Mouse (Mus musculus): ENCODE results near the gene Bfsp1.
A peak's percentile ranks its signal among the peaks of the same experiment; 100 is the strongest.

The Bfsp1 gene

DNA sequence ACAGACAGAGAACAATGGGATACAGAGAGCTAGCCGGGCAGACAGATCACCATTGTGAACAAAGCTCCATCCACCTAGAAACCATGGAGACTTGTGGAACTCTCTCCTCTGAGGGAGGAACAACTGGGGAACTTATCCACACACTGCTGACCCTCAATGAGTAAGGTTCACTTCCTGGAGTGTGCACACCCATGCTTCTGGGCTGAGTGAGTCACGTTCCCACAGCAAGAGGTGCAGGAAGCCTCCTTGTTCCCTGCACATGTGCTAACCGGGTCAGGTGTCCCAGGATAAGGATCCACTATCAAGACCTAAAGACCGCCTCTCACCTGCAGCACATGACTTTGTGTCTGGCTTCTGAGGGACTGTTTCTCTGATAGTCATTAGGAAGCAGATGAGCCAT is 9.5 kb downstream of the Bfsp1 start:
- no peak for DNase-seq

DNA sequence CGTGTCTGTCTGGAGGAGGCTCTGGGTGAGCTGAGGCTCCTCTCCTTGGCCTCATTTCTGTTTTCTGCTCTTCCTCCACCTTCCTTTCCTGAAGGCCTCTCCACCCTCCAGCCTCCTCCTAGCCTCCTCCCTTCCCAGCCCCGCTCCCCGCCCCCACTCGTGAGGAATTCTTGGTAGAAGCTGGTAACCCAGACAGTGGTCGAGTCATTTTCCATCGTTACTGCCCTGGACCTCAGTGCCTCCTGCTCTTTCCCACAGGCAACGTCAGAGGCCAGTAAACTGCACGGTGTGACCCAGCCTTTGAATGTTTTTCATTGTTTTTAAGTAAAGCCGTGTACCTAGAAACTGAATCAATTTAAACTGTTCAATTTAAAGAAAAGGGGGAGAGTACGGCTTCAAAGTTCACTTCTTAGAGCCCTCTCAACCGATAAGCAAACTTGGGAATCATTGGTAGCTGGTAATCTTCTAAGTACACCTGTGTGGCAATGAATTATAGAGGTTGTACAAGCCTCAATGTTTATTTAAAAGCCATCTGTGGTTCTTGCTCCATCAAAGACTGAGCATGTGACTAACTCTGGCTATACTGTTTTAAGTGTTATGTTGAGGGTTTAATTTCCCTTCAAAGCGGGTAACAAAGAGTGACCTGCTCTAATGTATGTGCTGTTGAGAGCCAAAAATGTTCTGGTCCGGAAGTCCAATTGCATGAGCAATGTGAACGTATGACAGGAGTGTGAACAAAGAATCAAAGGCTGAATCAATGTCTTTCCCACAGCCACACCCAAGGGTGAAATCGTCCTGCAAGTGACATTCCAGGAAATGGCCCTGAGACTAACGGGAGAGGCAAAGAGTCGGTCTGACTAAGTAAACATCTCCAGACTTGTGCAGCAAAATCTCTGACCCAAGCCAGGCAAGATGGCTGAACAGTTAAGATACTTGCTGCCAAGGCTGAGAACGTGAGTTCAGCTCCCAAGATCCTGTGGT is 10.4 kb downstream of the Bfsp1 start:
- no peak for DNase-seq

DNA sequence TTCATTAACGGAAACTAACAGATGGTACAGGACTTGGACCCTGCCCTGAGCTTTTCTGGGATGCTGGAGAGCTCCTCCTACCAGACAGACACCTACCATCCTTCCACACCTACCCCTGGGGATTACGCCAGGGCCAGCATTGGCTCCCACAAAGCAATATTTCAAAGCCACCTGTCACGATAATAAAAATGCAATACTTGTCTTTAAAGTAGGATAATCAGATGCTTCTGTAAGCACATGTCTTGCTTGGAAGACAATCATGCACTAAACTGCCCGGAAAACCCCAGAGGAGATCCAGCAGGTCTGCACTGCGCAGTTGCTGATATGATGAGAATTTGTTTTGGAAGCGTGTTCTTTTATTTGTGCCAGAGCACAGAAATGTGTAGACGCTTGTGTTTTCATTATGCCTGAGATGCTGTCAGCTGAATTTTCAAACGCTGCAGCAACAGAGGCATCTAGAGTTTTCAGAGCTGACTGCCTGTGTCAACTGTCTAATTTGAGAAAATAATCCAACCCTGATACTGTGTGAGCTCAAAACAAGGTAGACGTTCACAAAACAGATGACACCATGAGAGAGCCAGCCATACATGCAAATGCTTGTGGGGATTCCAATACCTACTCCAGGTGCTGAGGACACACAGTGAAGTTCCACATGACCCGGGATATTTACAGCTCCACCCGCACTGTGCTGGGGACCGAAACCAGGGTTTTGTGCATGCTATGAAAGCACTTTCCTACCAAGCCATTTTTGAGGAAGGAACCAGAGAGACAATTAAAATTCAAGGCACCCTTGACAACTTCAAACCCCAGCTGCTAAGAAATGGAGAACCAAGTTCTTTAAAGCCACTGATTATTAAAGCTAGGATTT is 11.4 kb downstream of the Bfsp1 start:
- peak; percentile 11 for DNase-seq

DNA sequence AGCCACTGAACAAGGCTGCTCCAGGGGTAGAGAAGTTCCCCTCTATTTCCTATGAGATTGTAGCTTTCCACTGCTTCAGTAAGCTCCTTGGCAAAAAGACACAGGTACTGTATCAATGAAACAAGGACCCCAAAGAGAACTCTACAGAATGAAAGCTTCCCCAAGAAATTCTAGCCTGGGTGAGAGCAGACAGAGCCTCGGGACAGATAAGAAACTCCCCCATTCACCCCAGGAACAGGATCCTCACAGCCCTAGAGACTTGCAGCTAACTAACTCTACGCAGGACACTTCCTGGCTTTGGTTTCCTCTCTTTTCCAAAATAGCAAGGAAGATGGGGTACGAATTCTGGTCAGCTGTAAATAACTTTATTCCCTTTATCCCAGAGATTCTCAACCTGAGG is 15.7 kb downstream of the Bfsp1 start:
- no peak for DNase-seq

DNA sequence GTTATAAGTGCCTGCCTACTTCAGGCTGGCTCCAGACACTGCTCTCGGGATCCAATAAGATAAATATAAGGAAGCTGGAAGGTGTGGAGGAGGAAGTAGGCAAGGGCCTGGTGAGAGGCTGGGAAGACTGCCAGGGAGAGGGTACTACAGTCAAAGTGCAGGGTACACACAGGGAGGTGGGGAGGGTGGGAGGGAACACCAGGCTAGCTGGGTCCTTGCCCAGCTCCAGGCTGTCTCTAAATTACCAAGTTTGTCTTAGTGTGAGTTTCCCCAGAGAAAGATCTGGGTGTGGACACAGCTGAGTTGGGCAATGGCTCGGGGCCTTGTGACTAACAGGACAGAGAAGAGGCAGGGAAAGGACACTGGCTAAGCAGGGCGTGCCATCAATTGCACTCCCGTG is 16.2 kb downstream of the Bfsp1 start:
- no peak for DNase-seq

DNA sequence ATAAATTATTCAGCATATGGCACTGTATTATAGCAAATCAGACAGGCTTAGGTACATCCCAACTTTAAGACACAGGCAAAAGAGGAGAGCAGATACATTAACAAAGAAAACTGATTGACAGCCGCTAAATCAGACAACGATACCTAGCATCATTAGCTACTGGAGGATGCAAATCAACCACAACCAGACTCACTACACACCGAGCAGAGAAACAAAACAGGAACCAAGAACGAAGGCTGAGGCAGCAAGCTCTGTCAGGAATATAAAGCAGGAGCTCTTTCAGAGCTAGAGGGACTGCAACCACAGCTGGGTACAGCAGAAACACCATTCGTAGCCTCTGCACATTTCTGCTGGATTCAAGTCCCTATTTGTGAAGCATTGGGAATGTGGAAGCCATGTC is 18.2 kb downstream of the Bfsp1 start:
- no peak for DNase-seq

DNA sequence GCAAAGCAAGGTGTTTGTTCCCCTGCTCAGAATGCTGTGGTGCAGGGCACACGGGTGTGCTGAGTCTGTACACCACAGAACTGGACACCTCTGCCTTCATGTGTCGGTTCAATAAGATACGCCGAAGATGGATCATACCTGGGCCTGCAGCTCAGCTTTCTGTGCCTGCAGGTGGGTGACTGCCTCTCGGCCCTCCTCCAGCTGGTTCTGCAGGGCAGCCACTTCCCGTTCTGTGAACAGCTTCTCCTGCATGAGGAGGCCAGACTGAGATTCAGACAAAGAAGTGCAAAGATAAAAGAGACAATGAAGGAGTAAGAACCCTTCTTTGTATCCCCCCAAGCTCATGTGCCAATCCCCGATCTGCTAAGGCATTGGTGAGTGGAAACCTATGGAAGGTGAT is 21.4 kb downstream of the Bfsp1 start:
- DNase-seq, result no peak

DNA sequence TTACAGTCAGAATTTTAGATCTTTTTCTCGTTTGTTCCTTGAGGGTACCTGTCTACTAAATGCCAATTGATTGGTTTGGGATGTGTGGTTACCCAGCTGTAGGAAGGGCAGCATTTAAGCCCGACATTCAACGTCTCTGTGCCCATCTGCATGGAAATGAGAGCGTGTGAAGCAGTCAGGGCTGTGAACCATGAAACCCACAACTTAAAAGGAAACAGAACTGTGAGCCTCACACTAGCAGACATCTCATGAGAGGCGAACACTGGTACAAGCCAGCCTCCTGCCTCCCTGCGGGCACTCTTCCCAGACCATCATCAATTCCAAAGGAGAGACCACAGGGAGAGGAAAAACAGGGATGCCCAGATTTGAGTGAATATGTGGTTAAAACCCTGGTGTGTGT is 22.1 kb downstream of the Bfsp1 start:
- DNase-seq, result no peak

DNA sequence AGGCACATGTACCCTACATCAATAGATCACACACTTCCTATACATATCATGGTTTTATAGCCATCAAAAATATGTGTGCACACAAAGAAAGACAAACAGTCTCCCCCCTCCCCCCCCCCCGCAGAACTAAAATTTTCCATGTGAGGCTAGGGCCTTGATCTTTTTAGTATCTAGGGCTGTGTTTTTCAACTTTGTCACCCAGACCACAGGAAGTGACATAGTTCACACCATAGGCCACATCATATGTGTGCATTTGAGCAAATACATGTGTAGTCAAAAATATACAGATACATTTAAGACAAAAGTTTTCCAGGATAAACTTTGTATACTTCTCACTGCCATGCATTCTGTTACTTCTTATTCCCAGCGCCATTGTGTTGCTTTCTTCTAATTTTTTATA is 23.5 kb downstream of the Bfsp1 start:
- DNase-seq, result no peak

DNA sequence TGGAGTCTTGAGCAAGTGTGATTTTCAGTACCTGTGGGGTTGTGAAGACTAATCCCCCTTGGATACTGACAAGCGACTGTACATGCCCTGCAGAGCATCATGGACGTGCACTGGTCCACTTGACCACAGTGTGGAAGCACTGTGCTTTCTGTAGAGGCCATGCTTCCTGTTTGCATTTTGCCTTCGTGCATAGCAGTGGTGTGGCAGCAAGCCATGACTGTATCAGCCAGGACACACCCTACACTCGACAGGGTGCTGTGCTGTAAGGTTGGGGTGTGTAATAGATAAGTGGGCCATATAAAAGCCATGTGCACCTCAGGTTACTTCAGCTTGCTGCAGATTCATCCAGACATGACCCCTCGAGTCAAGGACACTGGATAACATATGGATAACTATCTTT is 24.3 kb downstream of the Bfsp1 start:
- no peak for DNase-seq

DNA sequence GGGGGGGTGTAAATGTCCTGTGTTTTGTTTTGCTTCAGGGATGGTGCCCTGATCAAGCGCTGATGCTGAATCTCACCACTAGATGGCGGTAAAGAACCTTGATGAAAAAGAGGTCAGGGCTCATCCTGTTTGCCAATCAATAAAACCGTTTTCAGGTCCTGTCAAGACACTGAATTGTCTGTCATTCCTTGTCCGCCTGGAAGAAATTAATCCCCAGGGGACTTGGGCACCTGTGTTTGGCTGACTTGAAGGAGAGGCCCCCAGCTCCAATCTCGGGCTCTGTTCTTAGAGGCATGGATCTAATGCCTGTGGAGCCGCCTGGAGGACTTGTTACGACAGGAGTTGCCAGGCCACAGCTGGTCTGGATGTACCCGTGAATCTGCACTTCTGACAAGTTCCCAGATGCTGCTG is 25.7 kb downstream of the Bfsp1 start:
- peak; percentile 72 for DNase-seq

DNA sequence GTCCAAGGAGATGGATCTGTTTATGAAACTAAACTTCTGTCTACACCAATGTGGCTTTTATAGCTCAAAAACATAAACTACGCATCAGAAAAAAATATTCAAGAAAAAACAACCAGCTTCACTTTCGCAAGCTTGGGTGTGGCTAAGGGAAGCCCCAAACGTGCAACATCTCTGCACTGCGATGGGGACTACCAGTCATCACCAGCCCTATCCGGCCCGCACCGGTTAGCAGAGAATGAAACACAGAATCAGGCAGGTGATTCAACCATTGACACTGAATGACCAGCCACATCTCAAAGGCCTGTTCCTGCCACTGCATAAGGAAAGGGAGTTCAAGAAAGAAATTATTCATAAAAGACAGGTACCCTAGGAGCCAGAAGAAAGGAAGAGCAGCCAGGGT is 27.2 kb downstream of the Bfsp1 start:
- no peak for DNase-seq

DNA sequence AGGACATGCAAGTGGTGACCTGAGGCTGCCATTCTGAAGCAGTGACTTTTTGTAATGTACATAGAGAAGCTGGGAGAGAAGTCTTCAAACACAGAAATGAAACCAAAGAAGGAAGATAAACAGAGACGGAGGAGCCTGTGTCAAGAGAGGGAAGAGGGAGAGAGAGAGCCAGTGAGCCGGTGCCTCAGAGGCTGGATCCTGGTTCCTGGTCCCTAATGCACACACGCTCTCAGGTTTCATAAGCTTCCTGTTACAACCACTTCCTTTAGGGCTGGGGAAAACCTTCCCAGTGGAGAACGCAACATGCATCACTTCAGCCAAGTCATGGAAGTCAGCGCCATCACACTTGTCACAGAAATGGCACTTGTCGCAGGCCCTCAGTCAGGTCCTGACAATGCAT is 28.9 kb downstream of the Bfsp1 start:
- no peak for DNase-seq

DNA sequence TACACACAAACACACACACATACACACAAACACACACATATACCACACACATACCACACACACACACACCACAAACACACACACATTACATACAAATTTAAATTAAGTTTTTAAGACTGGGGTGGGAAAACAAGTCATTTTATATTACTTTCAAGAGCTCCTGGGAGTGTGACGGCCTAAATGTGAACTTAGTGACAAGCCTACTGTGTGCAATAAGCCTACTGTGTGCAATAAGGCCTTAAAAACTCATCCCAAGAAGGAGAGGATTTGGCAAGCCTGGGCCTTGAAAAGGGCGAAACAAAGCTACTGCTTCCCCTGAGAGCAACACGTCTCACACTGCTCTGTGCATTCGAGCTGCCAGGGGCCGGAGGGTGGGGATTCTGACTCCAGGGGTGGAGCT is 30.3 kb downstream of the Bfsp1 start:
- DNase-seq, result no peak

DNA sequence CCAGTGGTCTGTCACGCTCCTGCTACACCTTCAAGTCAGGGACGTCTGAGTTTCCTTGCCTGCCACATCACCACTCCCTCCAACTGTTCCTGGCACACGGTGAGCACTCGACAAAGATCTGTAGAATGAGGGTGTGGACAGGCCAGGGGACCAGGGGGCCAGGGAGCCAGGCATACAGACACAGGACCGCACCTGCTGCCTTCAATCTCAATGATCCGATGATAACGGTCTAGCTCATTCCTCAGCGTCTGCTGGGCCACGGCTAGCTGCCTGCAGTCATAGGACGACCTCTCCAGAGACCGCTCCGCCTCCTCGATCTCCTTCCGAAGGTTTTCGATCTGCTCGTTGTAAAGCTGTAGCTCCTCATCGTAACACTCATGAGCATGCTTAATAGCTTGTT is 31.3 kb downstream of the Bfsp1 start:
- no peak for DNase-seq

DNA sequence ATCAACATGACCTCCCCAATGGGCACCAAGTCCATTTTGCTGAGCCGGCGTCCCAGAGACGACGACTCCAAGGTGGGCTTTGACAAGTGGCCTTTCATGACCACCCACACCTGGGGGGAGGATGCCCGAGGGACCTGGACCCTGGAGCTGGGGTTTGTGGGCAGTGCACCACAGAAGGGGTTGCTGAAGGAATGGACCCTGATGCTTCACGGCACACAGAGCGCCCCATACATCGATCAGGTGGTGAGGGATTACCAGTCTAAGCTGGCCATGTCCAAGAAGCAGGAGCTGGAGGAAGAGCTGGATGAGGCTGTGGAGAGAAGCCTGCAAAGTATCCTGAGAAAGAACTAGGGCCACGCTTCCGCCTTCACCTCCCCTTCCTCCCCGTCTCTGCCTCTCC is 49.5 kb downstream of the Bfsp1 start:
- no peak for DNase-seq

DNA sequence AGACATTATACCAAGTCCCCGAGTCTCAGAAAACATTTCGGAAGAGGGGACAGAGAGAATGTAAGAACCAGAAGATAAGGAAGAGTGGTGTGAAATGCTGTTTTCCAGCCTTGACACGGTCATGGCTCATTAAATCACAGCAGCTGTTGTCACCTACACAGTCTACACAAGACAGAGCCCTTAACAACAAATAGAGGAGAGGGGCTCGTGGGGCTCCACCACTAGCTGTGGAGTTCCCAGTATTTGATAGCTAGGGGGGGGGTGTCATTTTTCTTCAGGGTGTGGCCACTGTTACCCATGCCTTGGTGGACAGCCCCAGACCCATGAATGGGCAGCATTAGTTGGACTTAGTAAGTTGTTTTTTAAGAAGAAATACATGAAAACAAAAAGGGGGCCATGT is 50.7 kb downstream of the Bfsp1 start:
- no peak for DNase-seq

DNA sequence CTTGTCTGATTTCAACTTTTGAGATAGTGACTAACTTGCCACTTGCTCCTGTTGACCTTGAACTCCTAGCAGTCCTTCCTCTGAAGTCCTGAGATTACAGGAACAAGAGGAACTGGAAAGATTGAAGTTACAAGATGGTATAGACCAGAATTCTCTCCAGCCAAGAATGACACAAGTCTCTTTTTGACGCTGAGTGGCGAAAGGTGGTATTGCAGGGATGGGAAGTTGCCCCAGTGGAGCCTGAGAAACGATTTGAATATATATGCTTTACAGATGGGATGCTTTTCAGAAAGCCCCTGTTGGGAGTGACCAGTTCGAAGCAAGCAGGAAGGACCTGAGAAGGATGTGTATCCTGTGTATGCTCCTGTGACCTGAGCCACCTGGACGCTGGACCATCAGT is 54.2 kb downstream of the Bfsp1 start:
- DNase-seq, result no peak

DNA sequence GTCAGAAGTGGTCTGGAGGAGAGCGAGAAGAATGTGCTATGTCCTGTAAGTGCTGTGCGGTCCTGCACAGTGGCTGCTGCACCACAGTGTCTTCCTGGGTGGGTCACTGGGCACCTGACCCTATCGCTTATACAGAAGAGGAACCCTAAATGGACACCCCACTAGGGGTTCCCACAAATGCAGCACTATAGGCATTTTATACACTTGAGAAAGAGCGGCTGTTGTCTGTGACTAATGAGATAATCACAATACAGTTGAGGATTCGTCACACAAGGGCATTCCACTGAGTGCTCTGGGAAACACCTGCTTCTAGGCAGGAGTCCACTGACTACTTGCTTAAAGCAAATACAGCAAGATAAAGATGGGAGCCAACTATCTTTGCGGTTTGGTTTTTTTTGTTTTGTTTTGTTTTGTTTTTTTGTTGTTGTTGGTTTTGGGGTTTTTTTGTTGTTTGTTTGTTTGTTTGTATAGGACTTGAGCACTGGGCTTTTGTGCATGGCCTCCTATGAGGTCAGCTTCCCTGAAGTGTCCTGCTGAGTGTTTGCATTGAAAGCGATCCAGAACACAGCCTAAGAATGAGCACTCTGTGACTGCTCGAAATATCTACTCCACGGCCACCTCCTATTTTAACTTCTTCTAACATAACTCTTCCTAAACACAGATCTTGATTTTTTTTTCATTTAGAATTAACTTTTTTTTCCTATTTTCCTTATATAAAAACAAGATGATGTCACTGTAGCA is 55.9 kb downstream of the Bfsp1 start:
- no peak for DNase-seq

DNA sequence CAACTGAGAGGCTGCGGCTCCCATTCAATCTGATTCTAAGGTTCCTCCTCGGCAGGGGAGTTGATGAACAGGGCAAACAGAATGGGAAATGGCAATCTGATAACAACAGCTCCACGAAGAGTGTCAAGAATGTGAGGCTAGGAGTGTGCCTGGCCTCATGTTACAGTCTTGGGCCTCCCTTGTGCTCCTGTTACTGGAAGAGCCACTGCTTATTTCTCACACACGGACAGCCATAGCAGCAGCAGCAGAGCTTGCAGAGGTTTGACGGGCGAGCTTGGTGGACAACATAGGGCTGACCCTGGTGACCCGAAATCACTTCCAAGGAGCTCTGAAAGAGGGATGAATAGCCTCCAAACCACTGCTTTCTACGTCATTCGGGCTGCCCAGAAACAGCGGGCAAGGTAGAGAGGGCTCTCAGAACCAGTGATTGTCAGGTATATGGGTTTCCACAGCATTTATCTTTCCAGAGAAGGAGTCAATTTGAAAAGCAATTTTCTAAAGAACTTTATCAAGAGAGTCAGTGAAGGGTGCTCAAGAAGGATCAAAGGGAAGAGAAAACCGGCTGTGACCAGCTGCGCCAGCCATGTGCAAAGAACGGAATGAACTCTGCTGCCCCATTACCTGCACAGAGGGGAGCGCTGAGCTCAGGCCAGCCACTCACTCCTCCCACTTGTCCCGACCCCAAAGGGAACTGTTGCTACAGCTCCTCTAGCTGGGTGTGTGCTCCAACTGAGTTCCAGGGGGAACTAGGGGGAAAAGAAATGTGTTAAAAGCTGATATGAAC is 56.6 kb downstream of the Bfsp1 start:
- no peak for DNase-seq

DNA sequence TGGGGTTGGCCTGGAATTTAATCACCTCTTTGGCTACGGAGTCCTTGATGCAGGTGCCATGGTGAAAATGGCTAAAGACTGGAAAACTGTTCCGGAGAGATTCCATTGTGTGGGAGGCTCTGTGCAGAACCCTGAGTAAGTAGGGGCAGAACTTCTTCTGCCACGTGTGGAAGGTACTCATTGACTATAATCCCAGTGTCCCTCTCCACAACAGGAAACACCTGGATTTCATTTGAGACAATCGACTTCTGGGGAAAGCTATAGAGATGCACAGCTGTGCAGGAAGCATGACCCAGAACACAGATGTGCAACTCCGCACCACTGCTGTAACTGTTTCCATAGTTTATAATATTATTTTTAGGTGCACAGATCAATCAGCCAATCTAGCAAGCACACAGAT is 61.9 kb downstream of the Bfsp1 start:
- DNase-seq, result no peak

DNA sequence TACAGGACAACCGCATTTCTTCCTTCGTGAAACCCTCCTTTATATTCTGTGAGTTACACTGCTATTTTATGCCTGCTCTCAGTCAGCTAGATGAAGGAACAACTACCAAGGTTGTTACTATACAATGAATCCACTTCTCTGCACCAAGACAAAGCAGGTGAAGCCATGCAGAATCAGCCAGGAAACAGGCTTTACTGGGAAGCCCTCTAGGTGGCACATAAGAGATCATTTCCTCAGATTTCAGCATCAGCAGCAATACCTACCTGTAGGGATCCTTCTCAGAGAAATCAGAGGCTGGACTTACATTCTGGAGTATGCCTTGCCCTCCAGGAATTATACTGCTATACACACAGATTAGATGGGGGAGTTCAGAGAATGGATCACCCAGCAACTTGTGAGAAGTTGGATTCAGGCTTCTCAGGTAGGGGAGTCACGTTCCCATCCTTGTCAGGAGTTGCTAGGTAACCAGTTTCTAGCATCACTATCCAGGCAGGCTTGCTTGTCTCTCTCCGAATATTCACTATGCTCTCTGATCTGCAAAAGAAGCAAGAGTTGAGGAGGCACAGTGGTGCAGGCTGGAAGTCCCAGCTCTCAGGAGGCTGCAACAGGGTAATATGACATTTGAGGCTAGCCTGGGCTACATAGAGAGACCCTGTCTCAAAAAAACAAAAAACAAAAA is 66.5 kb downstream of the Bfsp1 start:
- DNase-seq, result no peak
